Mouse (Mus musculus) layer of hippocampus, adult 11-12 months (tissue): ENCODE results near the gene Rhog.

Source experiments
- DNase-seq: peaks from one replicate; pipeline ENCODE4 v3.0.0; 2022; ENCODE audit warnings: low spot score

The Rhog gene

GRCm38 (mm10) chr7:102222336-102222735 is 33.5 kb downstream of the Rhog start:
- DNase-seq = no peak

GRCm38 (mm10) chr7:102221899-102222298 is 34.0 kb downstream of the Rhog start:
- DNase-seq = no peak

- DNase-seq = no peak
These were observed 44.8 kb downstream of the Rhog start for GRCm38 (mm10) chr7:102211071-102211470.

- peak; percentile 99 for DNase-seq
These were observed 45.8 kb downstream of the Rhog start, which contains the start of the genes Nup98 and Pgap2 for GRCm38 (mm10) chr7:102209756-102210721. Gene Nup98, minus strand, starts transcription at chr7:102210176. Gene Pgap2, plus strand, starts transcription at chr7:102210208.

- DNase-seq = no peak
These were observed 47.0 kb downstream of the Rhog start for GRCm38 (mm10) chr7:102208806-102209363.

GRCm38 (mm10) chr7:102205646-102206045 is 50.2 kb downstream of the Rhog start:
- no peak for DNase-seq

- DNase-seq = no peak
These were observed 51.5 kb downstream of the Rhog start for GRCm38 (mm10) chr7:102204296-102204857.

- DNase-seq = no peak
These were observed 54.7 kb downstream of the Rhog start for GRCm38 (mm10) chr7:102200996-102201785.

GRCm38 (mm10) chr7:102200576-102200975 is 55.3 kb downstream of the Rhog start:
- DNase-seq = no peak

- DNase-seq = no peak
These were observed 63.5 kb downstream of the Rhog start for GRCm38 (mm10) chr7:102192356-102192755.
